Mouse (Mus musculus) forebrain, embryonic 11.5 days (tissue): ENCODE measurements around the gene Mtr. TPM values are rescaled to one million over a fixed set of nuclear protein-coding genes. Genes with fewer than 3 reads are reported as not detected.

Experiments
- ATAC-seq: fragments of 200-750 bp; cut with Nextera tagmentation; replicated peaks from 2 replicates; pipeline ENCODE4 v1.8.0; 2017; ENCODE audit warnings: moderate TSS enrichment; ENCODE audit not compliant: low FRiP score
- DNase-seq: peaks from one replicate; pipeline ENCODE4 v3.0.0-alpha.2; 2017; ENCODE audit warnings: low spot score
- H3K27ac ChIP-seq: fragments of 300-500 bp; sonication (generic); 2 replicates; pipeline ENCODE4 v1.5.1; 2014; ENCODE audit warnings: low read depth, low read length
- H3K27me3 ChIP-seq: fragments of 300-500 bp; sonication (generic); 2 replicates; pipeline ENCODE4 v1.6.1; 2014; ENCODE audit warnings: mild to moderate bottlenecking, low read length, mixed read lengths; ENCODE audit not compliant: control insufficient read depth, insufficient read depth
- H3K36me3 ChIP-seq: fragments of 300-500 bp; sonication (generic); 2 replicates; pipeline ENCODE4 v1.6.1; 2014; ENCODE audit warnings: mild to moderate bottlenecking, low read length, moderate library complexity, mixed read lengths; ENCODE audit not compliant: control insufficient read depth, insufficient read depth
- H3K4me1 ChIP-seq: fragments of 300-500 bp; sonication (generic); replicated peaks from 2 replicates; pipeline ENCODE4 v1.6.1; 2014; ENCODE audit warnings: low read length, mixed read lengths; ENCODE audit not compliant: control insufficient read depth, insufficient read depth
- H3K4me2 ChIP-seq: fragments of 300-500 bp; sonication (generic); 2 replicates; pipeline ENCODE4 v1.6.1; 2014; ENCODE audit warnings: low read depth, mild to moderate bottlenecking, low read length, moderate library complexity, mixed read lengths; ENCODE audit not compliant: severe bottlenecking
- H3K4me3 ChIP-seq: fragments of 300-500 bp; sonication (generic); 2 replicates; pipeline ENCODE4 v1.5.1; 2014; ENCODE audit warnings: low read depth, low read length
- H3K9ac ChIP-seq: fragments of 300-500 bp; sonication (generic); 2 replicates; pipeline ENCODE4 v1.6.1; 2014; ENCODE audit warnings: low read length
- H3K9me3 ChIP-seq: fragments of 300-500 bp; sonication (generic); 2 replicates; pipeline ENCODE4 v1.6.1; 2016; ENCODE audit warnings: low read length, mixed read lengths; ENCODE audit not compliant: control insufficient read depth
- WGBS: fragments of 180-500 bp; shearing (Covaris S2); extraction: QIAGEN DNeasy Blood & Tissue Kit; methylation state at CpG from one replicate; pipeline ENCODE4 v1.1.7; 2014; 5-methylcytosine and 5-hydroxymethylcytosine counted together
- polyA plus RNA-seq: library from polyadenylated mRNA; unstranded; fragments of >200 nt; fragmentation: Nextera tagmentation; extraction: Ambion mirVana; gene quantifications from 2 replicates; pipeline ENCODE4 v1.2.1, GENCODE M21; 2014

Mtr gene
- polyA plus RNA-seq, 1 experiment from 2014 or later: 16.1 TPM

DNA sequence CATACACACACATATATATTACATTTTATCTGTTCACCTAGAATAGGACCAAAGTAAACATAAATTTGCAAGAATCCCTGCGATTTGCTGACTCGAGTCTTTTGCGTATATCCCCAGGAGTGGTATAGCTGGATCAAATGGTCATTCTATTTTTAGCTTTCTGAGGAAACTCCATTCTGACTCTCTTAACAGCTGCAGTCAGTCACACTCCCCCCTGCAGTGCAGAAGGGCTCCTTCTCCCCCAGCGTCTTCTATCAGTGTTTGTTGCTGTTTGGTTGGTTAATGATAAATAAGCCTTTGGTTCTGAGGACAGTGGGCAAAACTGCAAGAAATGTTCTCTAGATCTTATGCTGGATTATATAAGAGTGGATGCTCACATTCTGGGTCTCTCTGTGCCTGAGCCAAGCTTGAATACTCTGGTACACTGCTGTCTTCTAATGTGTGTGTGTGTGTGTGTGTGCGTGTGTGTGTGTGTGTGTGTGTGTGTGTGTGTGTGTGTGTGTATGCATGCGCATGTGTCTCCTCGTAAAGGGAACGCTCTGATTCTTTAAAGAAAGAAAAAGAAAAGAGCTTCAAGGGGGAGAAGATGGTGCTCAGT lies 92.4 kb downstream of the Mtr start:
- no peak overlapping the region for H3K4me3 ChIP-seq
- no peak overlapping the region for H3K9ac ChIP-seq
- H3K4me2 ChIP-seq: no peak overlapping the region
- no peaks in the 10 kb centered on the region for H3K9me3 ChIP-seq
- WGBS: 81% methylated on average over 8 of the region's 8 CpGs
- H3K36me3 ChIP-seq: no peaks in the 10 kb centered on the region
- no peak overlapping the region for H3K27ac ChIP-seq
- H3K4me1 ChIP-seq: 0 out of 2 replicates have a peak, but pooled peaks cover 2% of the 10 kb centered on the region
- H3K27me3 ChIP-seq: no peaks in the 10 kb centered on the region
- DNase-seq (no peak), ATAC-seq (no peak)

DNA sequence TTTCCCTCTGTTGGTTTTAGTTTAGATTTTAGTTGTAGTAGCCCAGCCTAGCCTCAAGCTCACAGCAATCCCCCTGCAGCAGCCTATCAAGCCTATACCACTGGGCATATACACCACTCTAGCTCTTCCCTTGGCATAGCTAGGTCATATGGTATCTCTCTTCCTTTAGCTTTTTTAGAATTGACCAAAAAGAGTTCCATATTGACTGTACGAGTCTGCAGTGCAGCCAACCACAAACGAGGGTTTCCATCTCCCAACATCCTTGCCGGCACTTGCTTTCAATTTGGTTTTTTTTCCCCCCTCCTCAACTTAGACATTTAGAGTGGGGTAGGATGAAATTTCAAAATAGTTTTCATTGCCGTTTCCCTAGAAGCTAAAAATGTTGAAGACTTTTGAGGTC lies 95.5 kb downstream of the Mtr start:
- DNase-seq: no peak
- H3K27ac ChIP-seq: no peak overlapping the region
- no peak for ATAC-seq
- H3K9ac ChIP-seq: no peak overlapping the region
- WGBS: 94% methylated on average over 4 of the region's 4 CpGs
- H3K9me3 ChIP-seq: no peaks in the 10 kb centered on the region
- no peaks in the 10 kb centered on the region for H3K36me3 ChIP-seq
- no peak overlapping the region for H3K4me2 ChIP-seq
- no peak overlapping the region for H3K4me3 ChIP-seq
- H3K27me3 ChIP-seq: no peaks in the 10 kb centered on the region
- H3K4me1 ChIP-seq: 0 out of 2 replicates have a peak, but pooled peaks cover 2% of the 10 kb centered on the region

DNA sequence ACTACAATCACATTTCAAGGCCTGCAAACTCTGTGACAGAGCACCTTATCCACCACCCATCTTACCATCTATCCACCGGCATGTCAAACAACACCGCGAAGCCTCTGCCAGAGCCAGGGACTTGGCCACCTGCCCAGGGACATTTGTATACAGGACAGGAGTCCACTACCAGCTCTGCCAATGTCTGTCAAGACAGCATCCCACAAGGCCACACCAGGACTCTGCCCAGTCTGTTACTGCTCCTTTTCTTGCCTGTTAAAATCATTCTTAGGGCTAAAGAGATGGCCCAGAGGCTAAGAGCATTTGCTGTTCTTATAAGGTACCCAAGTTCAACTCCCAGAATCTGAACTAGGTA lies 97.8 kb downstream of the Mtr start:
- no peak for ATAC-seq
- DNase-seq: no peak
- no peaks in the 10 kb centered on the region for H3K36me3 ChIP-seq

DNA sequence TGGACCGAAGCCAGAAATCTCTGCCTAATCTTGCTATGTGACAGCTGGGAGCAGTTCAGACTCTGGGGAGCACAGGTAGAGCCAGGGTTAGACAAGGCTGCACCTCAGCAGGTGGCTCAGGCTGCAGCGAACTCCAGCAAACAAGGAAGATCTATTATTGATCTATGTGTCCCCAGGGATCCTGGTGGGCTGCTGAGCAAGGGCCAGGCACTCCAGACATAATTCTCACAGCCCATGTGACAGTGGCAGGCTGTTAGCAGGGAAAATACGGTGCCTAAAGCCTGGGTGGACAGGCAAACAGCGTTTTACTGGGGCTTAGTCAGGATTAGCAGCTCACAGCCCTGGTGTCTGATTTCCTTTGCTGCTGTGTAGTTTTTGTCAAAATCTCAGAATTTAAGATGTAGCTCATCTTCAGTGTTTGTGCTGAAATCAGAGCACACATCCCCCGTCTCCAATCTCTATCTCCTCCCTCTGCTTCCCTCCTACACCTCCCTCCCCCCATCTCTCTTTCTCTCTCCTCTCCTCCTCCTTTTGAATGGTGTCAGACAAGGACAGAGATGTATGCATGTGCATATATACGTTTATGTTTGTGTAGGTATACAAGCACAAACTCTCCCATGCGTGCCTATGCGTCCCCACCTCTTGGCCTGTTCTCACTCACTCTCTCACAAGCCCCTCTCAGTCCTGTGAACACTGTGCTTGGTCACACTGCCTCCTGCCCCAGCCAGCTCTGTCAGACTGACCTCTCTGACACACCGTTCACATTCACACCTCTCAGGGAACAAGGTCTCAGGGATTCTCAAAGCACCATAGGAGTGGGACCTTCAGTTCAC lies 98.4 kb downstream of the Mtr start:
- Histone ChIP-seq H3K4me1 (no peaks in the 10 kb centered on the region), H3K9ac (no peak overlapping the region), H3K4me2 (no peak overlapping the region), H3K4me3 (no peak overlapping the region), H3K27me3 (no peaks in the 10 kb centered on the region), H3K27ac (no peak overlapping the region), H3K9me3 (no peaks in the 10 kb centered on the region), H3K36me3 (no peaks in the 10 kb centered on the region)
- no peak for ATAC-seq
- no peak for DNase-seq
- WGBS: 60% methylated on average over 9 of the region's 9 CpGs

More for the DNA sequence above, 97.8 kb downstream of the Mtr start:
- no peaks in the 10 kb centered on the region for H3K9me3 ChIP-seq
- no peaks in the 10 kb centered on the region for H3K4me1 ChIP-seq
- no peak overlapping the region for H3K27ac ChIP-seq
- WGBS: 94% methylated on average over 3 of the region's 3 CpGs
- no peaks in the 10 kb centered on the region for H3K27me3 ChIP-seq
- no peak overlapping the region for H3K4me3 ChIP-seq
- H3K4me2 ChIP-seq: no peak overlapping the region
- no peak overlapping the region for H3K9ac ChIP-seq

DNA sequence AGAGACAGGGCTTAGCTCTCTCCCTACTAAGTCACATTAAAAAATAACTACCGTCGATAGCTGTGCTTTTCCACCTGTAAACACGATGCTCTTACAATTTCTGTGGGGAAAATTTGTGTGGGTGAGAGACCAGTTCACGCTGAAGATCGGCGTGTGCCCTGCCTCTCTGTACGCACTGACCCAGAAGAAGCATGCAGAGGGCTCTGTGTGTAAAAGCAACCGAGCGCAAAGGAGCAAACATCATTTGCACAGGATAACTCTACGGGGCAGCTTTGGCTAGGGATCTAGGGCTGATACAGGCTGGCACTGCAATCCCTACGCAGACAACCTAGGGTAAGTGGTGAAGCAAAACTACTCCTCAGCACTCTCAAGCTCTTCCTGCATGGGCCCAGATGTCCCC lies 104.0 kb downstream of the Mtr start:
- ATAC-seq: no peak; the same call in 1 of the 2 replicates
- no peak for DNase-seq

DNA sequence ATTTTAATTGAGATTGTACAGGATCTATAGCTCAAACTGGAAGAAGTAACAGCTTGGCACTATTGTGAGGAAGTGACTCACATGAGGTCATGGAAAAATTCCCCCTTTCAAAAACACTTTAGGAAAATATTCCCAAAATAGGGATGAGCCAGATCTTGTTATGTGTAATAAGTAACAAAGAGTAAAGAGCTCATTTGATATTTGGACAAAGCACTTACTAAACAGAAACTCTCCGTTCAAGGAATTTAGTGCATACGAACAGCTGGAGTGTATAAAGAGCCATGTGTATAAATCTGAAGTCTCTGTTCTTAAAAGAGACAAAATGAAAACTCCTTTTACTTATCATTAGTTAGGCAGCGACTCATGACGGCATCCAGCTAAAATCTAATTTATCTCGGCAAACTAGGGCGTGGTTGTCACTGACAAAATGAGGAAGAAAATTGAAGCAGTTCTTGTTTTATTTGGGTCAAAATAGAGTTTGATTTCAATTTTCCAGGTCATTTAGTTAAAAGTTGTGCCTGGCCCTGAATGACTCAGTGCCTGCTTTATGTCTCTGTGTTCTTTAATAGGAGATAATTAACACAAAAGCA lies 110.9 kb downstream of the Mtr start:
- no peak for DNase-seq
- Histone ChIP-seq H3K9ac (no peak overlapping the region), H3K9me3 (no peaks in the 10 kb centered on the region), H3K27me3 (no peaks in the 10 kb centered on the region), H3K4me1 (no peaks in the 10 kb centered on the region), H3K27ac (no peak overlapping the region), H3K36me3 (no peaks in the 10 kb centered on the region), H3K4me3 (no peak overlapping the region), H3K4me2 (no peak overlapping the region)
- ATAC-seq: no peak
- WGBS: 80% methylated on average over 6 of the region's 6 CpGs

More for the DNA sequence above, 104.0 kb downstream of the Mtr start:
- no peak overlapping the region for H3K9ac ChIP-seq
- WGBS: 79% methylated on average over 11 of the region's 11 CpGs
- no peak overlapping the region for H3K4me2 ChIP-seq
- no peak overlapping the region for H3K4me3 ChIP-seq
- no peaks in the 10 kb centered on the region for H3K4me1 ChIP-seq
- no peaks in the 10 kb centered on the region for H3K27me3 ChIP-seq
- H3K27ac ChIP-seq: no peak overlapping the region
- no peaks in the 10 kb centered on the region for H3K9me3 ChIP-seq
- H3K36me3 ChIP-seq: no peaks in the 10 kb centered on the region

DNA sequence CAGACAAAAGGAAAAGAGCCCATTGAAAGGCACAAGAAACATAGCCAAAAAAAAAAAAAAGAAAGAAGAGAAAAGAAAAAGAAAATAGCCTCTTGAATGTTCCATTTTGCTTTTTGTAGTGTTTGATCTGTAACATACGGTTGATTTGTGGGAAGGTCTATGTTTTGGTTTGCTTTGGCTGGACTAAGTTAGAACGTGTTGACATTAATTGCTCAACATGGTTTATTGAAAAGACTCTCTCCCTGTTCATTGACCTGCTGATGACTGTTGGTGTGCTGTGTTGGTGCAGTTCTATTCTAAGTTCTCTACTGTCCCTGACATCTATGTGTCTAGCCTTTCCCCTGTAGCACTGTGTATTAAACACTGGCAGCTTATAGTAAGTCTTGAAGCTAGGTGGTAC lies 111.5 kb downstream of the Mtr start:
- no peaks in the 10 kb centered on the region for H3K27me3 ChIP-seq

DNA sequence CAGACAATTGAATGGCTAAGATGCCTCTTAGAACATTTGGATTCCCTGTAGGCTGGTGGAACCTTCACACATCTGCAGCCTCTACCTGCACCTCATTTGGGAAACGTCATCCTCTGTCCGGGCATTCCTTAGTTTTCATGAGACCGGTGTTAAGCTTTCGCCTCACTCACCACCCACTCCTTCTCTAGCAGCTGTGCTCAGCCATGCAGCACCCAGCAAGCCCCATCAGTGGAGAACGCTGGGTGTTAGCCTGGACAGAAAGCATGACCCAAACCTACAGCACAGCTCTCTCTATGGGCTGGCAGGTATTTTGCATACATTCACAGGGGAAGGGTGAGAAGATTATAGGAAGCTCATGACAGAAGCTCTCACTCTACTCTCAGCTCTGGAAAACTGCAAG lies 114.6 kb downstream of the Mtr start:
- WGBS: 94% methylated on average over 5 of the region's 5 CpGs
- Histone ChIP-seq H3K9ac (no peak overlapping the region), H3K4me3 (no peak overlapping the region), H3K27ac (no peak overlapping the region), H3K4me2 (no peak overlapping the region), H3K9me3 (no peaks in the 10 kb centered on the region), H3K4me1 (no peaks in the 10 kb centered on the region), H3K27me3 (no peaks in the 10 kb centered on the region), H3K36me3 (no peaks in the 10 kb centered on the region)
- no peak for ATAC-seq
- DNase-seq: no peak

More for the DNA sequence above, 111.5 kb downstream of the Mtr start:
- Histone ChIP-seq H3K27ac (no peak overlapping the region), H3K9me3 (no peaks in the 10 kb centered on the region), H3K4me2 (no peak overlapping the region), H3K36me3 (no peaks in the 10 kb centered on the region), H3K4me1 (no peaks in the 10 kb centered on the region), H3K4me3 (no peak overlapping the region), H3K9ac (no peak overlapping the region)
- no peak for DNase-seq
- ATAC-seq: no peak
- WGBS: 93% methylated on average over 2 of the region's 2 CpGs
